Mouse (Mus musculus): ENCODE results near the gene Tmigd3.
A peak's percentile ranks its signal among the peaks of the same experiment; 100 is the strongest.

Tmigd3 gene

DNA sequence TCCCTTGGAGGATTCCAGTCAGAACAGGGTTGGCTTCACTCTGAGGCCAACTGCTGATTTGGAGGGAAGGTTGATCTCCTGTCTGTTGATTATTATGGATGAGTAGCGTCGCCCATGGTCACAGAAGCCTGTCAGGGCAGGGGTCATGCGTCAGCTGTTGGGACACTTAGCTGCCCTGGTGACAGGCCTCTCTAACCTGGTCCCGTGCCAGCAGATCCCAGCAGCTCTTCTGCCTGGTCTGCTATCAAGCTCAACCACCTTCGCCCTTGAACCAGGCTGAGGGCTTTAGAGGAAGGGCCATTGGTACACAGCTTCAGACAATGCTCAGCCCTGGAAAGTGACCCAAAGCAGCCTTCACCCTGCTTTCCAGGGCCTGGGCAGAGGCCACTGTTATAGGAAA, 5.3 kb downstream of the Tmigd3 start:
- no peak for DNase-seq (ENCODE audit: low spot score in 2 of 2)

DNA sequence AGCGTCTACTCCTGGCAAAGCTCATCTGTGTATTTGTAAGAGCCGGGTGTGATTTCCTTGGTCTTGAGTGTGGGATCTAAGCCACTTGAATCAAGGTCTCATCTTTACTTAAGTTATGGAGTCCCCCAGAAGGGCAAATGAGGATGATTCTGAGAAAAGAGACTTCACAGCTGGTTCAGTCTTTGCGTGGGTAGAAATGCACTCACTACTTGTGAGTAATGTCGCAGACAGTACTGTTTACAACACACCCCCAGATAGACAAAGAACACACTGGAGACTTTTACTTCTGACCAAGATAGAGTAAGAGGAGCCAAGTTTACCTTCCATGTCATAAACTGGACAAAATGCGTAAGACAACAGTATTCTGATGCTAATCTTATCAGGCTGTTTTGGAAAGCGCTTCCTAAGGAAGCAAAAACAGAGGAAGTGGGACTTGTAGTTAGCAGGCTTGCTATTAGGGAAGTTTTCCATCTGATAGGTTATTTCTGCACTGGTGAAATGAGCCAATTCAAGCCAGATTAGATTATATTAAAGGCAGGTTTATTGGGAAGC, 6.6 kb downstream of the Tmigd3 start:
- no peak for DNase-seq (ENCODE audit: low spot score in 2 of 2)

DNA sequence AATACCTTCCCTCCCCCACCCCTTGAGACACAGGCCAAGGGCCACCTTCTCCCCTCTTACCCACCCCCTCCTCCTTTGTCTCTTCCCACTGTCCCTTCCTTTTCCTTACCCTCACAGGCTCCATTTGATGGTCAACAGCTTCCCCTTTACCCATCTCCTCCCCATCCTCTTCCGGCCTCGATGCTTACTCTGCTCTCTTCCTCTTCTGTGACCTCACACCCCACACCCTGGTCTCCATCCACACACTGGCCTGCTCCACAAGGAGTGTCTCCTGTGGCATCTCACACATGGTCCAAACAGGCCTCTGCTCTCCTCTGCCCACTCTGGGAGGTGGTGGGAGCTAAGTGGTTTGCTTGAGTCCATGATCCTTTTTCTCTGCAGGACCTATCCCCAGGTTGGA, 7.2 kb downstream of the Tmigd3 start:
- no peak for DNase-seq (ENCODE audit: low spot score in 2 of 2)

DNA sequence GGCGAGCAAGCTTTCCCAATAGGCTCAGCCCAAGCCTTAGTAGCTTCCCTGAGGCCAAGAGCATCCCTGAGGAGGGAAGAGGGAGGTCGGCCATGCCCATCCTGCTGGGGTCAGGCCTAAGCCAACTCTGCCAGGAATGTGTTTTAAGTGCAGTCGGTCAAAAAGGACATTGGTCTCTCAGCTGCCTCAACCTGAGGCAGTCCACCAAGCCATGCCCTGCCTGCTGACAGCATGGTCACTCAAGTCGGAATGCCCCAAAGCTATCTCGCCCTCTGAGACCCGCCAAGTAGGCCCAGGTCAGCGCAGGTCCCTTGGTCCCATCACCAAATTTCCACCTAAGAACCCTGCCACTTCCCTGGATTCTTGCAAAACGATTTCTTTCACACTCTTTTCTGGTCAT, 8.0 kb downstream of the Tmigd3 start:
- DNase-seq (ENCODE audit: low spot score in 2 of 2), result no peak

DNA sequence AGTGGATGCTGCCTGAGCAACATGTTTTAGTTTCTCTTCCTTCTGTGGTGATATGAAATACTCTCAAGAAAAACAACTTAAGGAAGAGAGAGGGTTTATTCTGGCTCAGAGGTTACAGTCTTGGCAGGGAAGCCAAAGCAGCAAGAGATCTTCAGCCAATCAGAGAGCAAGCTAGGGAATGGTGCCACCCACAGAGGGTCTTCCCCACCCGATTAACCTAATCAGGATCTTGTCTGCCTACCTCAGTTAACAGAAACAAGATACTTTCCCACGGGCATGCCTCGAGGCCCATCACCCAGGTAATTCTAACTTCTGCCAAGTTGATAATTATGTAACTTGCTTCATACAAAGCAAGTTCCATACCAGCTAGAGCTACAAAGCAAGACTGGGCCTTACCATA, 9.7 kb downstream of the Tmigd3 start:
- no peak for DNase-seq (ENCODE audit: low spot score in 2 of 2)

DNA sequence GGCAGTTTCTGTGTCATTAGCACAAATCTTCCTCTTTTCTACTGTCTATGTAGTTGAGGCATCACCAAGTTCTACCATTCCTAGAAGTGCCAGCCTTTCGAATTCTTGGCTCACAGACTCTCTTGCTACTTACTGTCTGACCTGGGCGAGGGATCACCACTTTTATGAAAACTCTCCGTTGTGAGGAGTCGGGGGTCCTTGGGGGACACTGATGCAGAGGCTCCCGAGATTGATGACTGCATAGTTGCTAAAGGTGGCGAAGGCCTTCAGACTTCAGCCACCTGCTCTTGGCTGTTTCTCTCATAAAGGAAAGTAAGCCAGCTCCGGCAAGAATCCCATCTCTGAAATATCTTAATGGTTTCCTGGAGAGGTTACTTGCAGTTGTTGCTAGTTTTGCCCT, 11.4 kb downstream of the Tmigd3 start:
- DNase-seq (ENCODE audit: low spot score in 2 of 2), result no peak

DNA sequence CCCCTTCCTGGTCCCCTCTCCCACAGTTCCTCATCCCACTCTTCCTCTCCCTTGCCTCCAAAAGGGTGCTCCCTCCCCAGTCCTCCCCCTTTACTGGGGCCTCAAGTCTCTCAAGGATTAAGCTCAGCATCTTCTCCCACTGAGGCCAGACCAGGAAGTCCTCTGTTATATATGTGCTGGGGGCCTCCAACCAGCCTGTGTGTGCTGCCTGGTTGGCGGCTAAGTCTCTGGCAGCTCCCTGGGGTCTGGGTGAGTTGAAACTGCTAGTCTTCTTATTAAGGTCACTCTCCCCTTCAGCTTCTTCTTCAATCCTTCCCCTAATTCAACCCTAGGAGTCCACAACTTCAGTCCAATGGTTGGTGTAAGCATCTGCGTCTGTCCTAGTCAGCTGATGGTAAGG, 12.4 kb downstream of the Tmigd3 start:
- no peak for DNase-seq (ENCODE audit: low spot score in 2 of 2)

DNA sequence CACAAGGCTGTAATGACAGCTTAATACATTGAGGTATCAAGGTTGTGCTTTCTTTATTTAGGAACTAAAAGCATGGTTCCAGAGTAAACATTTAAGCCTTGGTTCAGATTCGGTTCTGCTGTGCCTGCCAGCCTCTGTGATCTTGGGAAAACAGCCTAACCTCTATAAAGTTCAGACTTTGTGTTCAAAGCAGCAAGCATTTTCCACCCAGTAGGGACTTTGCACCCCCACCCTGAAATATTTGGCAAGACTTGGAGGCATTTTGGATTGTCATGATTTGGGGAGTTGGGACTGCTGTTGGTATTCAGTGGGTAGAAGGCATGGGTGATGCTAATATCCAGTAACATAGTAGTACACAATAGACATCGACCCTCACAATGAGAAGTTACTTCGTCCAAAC, 18.3 kb downstream of the Tmigd3 start:
- no peak for DNase-seq (ENCODE audit: low spot score in 2 of 2)

DNA sequence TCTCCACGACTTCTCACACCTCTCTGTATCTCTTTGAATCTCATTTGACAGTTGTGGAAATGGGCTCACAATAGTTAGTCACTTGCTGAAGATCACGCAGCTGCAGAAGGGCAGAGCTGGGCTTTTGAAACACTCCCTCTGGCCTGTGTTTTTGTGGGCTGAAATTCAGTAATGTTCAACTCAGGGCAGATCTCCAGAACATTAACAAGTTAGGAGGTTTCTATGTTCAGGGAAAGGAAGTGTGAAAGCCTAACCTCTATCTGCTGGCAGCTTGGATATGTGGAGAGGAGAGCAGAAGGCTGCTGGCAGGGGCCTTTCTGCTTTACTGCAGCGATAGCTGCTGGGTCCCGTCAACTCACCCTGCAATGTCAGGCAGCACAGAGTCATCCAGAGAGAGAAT, 19.5 kb downstream of the Tmigd3 start:
- no peak for DNase-seq (ENCODE audit: low spot score in 2 of 2)

DNA sequence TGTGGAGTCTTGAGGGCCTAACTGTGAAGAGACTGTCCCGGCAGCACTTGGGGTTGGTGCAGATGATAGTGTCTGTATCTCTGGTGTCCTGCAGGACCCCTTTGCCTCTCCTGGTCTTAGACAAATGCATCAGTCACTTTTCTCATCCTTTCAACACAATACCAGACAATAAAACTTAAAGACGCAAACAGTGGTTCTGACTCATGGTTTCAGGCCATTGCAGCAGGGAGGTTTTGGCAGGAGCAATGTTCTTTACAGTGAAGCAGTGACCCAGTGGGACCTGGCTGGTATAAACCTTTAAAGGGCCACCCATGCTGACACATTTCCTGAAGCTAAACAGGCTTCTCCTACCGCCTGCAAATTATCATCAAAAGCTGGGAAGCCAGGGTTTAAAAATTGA, 20.4 kb downstream of the Tmigd3 start:
- DNase-seq (ENCODE audit: low spot score in 2 of 2), result no peak

DNA sequence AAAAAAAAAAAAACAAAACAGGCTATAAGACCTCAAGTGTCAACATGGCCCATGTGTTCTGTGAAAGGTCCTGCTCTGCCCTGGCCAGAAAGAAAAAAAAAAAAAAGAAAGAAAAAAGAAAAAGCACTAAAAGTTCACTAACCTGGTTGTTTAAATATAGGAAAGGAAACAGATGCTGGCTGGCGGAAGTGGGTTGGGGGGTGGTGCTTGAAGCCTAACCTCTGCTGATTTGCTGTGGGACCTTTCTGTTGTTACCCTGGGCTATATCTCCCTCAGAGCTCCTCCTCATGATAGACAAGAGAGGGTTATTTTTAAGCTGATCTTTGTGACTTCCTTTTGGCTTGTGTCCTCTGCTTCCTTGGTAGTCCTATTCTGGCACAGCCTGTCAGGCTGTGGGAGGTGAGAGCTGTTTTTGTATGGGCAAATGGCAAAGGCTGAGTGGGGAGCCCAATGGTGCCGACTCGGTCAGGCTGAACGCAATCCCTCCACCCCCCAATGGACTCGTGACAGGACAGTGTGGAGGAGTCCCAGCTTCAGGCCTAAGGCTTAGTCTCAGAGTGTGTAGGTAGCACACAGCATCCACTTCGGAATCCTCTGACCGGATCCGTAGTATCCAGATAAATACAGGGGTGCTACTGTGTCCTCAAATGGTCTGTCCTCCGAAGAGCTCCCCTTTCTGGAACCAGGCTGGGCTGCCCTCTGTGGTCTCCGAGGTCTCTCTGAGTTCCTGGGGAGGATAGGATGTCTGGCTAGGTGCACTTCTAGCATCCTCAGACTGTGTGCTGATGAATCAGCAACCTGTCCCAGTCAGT, 21.3 kb downstream of the Tmigd3 start:
- peak; percentile 89 to 90 for DNase-seq (ENCODE audit: low spot score in 2 of 2)

DNA sequence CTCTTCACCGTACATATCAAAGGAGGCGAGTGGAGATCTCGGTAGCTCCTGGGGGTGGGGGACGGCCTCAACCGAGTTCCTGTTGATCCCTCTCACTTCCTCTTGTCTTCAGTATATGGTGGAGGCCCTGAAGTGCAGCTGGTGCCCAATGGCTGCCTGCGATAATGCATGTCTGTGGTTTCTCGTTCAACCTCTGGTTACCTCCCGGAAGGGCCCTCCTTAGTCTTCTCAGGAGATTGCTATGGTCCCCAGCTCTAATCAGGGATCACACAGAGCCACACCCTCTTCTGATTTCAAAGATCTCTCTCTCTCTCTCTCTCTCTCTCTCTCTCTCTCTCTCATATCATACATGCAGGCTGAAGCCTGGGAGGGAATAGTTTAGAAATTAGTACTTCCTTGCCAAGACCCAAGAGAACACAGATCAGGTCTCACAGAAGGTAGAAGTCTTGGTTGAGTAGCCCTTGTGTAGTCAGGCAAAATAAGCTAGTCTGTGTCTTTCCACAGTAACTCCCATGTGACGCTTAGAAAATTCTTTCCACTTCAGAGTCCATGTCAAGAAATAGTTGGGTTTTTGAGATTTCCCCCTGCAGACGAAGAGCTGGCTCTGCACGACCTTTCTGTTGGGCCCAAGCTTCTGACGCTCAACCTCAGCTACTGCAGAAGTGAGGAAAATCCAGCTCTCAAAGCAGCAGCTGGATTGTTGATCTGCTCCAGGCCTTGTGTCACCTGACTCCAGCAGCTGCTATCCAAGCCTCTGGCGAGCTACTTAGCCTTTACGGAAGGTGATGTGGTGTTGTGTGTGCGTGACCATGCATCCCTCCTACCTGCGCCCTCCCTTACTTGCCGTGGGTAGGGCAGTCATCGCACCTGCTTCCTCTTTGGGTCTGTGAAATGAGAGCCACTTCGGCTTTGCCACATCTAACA, 22.1 kb downstream of the Tmigd3 start:
- peak; percentile 91 to 92 for DNase-seq (ENCODE audit: low spot score in 2 of 2)

DNA sequence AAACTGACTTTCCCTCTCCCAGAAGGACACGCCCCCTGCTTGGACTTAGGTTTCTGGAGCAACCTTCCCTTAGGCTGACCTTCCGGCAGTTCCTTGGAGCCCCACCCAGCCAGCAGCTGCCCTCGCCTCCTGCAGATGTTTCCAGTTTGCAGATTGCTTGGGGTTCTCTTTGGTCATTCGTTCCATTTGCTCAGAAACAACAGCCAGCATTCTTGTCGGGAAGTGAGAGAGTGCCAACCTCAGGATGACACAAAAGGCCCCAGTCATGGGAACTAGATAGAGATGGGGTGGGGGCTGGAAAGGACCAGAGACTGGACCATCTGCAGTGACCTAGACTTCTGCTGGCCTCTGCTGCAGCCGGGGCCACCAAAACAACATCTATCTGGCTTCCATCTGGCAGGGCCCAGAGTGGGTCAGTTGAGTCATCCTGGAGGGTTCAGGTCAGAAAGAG, 23.3 kb downstream of the Tmigd3 start:
- DNase-seq (ENCODE audit: low spot score in 2 of 2), result peak in 1 of 2 experiments; percentile 40

DNA sequence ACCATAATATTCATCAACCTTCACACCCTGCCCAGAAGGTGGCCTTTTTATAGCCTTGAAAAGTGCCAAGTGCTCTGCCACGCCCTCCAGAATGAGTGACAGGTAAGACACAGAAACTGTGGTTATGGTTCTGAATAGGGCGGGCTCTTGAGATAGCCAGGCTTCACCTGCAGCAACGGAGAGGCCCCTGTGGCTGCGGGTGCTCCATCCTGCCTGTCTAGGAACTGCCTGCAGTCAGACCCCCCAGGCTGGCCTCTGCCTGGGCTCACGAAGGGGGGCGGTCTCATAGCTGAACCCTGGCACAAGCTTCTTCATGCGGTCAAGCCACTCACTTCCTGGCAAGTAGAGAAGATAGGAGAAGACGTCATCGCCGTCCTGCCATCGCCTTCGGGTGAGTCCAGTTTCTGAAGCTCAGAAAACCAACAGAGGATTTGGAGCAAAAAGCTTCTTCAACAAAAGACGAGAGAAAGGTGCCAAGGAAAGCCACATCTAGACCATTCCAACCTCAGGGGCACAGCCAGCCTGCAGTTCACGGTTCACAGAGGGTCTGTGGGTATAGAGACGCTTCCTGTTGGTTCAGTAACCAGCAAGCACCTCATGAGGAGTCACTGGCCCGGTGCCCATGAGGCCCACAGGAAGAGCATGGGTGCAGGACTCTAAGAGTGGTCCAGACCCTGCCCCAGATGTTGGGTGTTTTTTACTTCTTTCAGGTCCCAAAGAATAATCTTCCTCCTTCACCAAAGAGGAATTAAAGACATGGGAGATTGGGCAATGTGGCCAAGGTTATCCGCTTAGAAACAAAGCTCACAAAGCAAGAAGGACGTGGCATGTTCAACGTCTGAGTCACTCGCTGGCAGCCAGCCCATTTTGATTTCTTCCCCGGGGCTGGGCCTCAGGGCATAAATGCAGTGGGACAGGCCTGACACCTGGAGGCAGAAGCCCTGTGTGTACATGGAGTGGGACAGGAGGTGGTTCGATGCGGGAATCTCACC, 24.2 kb downstream of the Tmigd3 start:
- peak; percentile 86 to 91 for DNase-seq (ENCODE audit: low spot score in 2 of 2)

DNA sequence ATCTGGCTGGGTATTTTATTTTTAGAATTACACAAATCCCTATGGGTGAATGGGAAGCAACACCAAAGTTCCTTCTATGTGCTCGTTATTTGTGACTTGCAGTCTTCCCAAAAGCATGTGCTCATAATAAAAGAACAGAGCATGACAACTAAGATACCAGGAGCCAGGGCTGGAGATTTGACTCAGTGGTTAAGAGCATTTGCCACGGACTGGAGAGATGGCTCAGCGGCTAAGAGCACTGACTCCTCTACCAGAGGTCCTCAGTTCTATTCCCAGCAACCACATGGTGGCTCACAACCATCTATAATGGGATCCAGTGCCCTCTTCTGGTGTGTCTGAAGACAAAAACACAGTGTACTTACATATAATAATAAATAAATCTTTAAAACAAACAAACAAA, 26.1 kb downstream of the Tmigd3 start:
- DNase-seq (ENCODE audit: low spot score in 2 of 2), result no peak

DNA sequence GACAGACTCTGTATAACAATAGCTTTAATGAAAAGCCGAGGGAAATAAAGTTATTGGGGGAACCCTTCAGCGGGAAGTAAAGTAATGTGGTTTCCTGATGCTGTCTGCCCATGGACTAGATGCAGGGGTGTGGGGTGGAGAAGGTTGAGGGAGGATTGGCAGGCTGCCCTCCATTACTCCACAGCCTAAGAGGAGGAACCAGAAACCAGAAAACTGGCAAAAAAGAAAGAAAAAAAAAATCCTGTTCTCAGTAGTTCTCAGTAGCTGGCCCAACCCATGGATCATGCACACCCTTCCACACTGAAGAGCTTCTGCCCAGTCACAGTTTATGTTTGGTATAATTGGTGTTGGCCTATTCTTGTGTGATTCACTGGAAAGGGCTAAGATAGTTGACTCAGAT, 27.6 kb downstream of the Tmigd3 start:
- DNase-seq (ENCODE audit: low spot score in 2 of 2), result peak; percentile 29 to 51

DNA sequence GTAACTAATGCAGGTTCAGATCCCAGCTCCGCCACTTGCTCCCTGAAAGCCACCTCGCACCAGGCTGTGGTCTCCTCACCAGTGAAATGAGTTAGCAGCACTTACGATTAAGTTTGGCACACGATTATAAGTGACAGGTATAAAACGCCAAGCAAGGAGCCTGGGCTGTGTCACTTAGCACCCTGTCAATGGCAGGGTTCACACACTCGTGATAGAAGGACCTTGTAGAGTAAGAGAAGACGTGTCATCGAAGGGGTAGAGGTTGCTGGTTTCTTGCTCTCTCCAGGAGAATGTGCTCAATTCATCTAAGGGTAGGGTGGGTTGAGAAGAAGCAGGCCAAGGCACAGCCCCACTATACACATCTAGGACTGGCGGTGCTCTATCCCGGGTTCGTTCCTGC, 28.2 kb downstream of the Tmigd3 start:
- no peak for DNase-seq (ENCODE audit: low spot score in 2 of 2)

DNA sequence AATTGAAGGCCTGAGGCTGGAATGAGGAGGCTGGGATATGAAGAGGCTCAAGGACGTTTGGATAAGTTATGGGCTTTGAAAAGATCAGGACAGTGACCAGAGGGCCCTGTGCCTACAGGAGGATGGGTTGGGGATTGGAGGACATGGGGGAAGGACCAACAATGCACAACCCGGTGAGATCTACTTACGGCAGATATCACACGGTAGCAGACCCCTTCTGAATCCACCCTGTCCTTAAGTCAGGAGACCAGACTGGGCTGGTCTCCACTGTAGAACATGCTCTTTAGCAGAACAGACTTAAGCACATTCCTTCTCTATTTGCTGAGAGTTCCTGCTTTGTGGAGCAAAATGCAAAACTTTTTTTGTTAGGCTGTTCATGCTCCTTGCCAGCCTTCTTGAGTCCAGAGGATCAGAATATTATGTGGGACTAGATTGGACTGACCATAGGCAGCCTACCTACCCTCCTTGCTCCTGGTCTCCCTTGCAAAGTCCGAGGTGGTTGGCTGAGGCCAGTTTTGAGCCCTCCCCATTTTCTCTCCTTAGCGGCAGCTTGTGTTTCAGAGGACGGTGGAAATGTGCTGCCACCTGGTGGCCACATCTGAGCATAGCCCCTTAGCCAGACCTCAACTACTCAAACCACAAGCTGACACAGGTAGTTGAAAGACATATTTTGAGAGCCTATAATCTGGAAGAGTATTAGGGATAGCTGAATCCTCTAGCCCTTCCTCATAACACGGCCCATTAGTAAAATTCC, 28.9 kb downstream of the Tmigd3 start:
- DNase-seq (ENCODE audit: low spot score in 2 of 2), result peak; percentile 81

DNA sequence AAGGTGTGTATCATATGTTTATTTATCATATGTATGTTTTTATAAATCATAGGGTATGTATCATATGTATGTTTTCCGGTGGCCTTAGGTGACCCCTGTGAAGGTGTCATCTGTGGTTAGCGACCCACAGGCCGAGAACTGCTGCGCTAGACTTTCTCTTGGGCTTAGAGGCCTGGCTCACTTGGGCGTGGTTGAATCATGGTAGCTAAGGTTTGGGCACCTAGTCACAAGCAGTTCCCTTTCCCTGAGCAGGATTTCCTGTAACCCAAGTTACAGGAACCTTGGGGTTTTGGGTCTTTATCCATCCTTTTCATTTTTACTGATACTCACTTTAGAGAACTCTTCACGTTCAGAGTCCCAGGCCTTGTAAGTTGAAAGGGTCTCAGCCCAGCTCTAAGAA, 29.6 kb downstream of the Tmigd3 start:
- DNase-seq (ENCODE audit: low spot score in 2 of 2), result peak in 1 of 2 experiments; percentile 25

DNA sequence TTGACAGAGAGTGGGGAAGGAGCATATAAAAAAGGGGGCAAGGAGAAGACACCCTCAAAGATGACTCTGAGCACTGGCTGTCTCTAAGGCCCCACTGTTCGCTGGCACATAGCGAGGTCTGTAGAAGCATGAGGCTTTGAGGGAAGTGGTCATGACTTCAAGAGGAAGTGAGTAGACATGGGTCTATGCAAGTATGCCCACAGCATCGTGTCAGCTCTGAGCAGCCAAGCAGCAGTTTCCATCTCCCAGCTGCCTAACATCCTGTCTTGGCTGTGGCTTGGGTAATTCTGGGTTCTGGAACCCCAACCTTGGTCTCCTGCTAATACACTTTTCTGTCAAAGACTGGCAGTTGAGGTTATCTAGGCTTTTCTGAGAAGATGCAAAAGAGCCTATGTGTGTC, 30.0 kb downstream of the Tmigd3 start:
- DNase-seq (ENCODE audit: low spot score in 2 of 2), result peak; percentile 83 to 84

DNA sequence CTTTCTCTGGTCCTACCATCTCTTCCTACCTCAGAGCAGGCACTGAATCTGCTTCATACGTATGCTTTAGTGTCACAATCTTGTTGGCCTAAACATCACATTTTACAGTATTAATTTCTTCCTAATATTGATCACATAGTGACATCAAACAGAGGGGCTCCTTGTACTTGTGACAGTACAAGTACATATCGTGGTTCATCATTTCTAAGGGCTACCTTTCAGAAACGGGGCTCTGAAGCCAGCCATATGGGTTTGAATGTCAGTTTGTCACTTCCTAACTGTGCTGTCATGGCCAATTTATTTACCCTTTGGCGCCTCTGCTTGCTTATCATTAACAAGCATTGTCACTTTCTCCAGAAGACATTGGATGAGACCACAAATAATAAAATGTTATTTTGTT, 30.8 kb downstream of the Tmigd3 start:
- DNase-seq (ENCODE audit: low spot score in 2 of 2), result no peak
